Mouse (Mus musculus) forebrain, postnatal 0 days (tissue): Measurements from ENCODE around the gene Uhrf1bp1l. TPM values are rescaled to one million over a fixed set of nuclear protein-coding genes. Genes with fewer than 3 reads are reported as not detected.

Source experiments
- ATAC-seq: fragments of 200-750 bp; cut with Nextera tagmentation; 2 replicates; pipeline ENCODE4 v1.8.0; 2017; ENCODE audit warnings: mild to moderate bottlenecking, moderate library complexity
- DNase-seq: peaks from one replicate; pipeline ENCODE4 v3.0.0-alpha.2; 2015
- H3K27ac ChIP-seq: fragments of 300-500 bp; sonication (generic); 2 replicates; pipeline ENCODE4 v1.5.1; 2014; ENCODE audit warnings: low read depth, mild to moderate bottlenecking, antibody characterized with exemption, low read length, moderate library complexity, mixed read lengths
- H3K27me3 ChIP-seq: fragments of 300-500 bp; sonication (generic); 2 replicates; pipeline ENCODE4 v1.6.1; 2014; ENCODE audit warnings: mild to moderate bottlenecking, low read length, mixed read lengths; ENCODE audit not compliant: insufficient read depth
- H3K36me3 ChIP-seq: fragments of 300-500 bp; sonication (generic); 2 replicates; pipeline ENCODE4 v1.6.1; 2014; ENCODE audit warnings: mild to moderate bottlenecking, moderate library complexity; ENCODE audit not compliant: insufficient read depth
- H3K4me1 ChIP-seq: fragments of 300-500 bp; sonication (generic); 2 replicates; pipeline ENCODE4 v1.6.1; 2014; ENCODE audit warnings: antibody characterized with exemption; ENCODE audit not compliant: insufficient read depth
- H3K4me2 ChIP-seq: fragments of 300-500 bp; sonication (generic); 2 replicates; pipeline ENCODE4 v1.6.1; 2014; ENCODE audit warnings: low read depth, mild to moderate bottlenecking, moderate library complexity
- H3K4me3 ChIP-seq: fragments of 300-500 bp; sonication (generic); 2 replicates; pipeline ENCODE4 v1.5.1; 2014; ENCODE audit warnings: low read depth, low read length, mixed read lengths
- H3K9ac ChIP-seq: fragments of 300-500 bp; sonication (generic); 2 replicates; pipeline ENCODE4 v1.6.1; 2014; ENCODE audit warnings: mild to moderate bottlenecking
- H3K9me3 ChIP-seq: fragments of 300-500 bp; sonication (generic); 2 replicates; pipeline ENCODE4 v1.6.1; 2016; ENCODE audit warnings: low read length
- CTCF ChIP-seq: sonication (generic); IDR thresholded peaks from 2 replicates; pipeline ENCODE4 v1.5.1; 2016; ENCODE audit warnings: antibody characterized with exemption, control low read depth, low read depth
- WGBS: fragments of 180-500 bp; shearing (Covaris S2); extraction: QIAGEN DNeasy Blood & Tissue Kit; methylation state at CpG from one replicate; pipeline ENCODE4 v1.1.7; 2014; 5-methylcytosine and 5-hydroxymethylcytosine counted together
- polyA plus RNA-seq: library from polyadenylated mRNA; unstranded; fragments of >200 nt; fragmentation: Nextera tagmentation; extraction: Ambion mirVana; gene quantifications from 2 replicates; pipeline ENCODE4 v1.2.1, GENCODE M21; 2015
- total RNA-seq: library from RNA; depleted of rRNA; stranded (reverse); fragments of >200 nt; gene quantifications from 2 replicates; pipeline ENCODE4 v1.2.3, GENCODE M21; 2014

The Uhrf1bp1l gene
- total and polyA plus RNA-seq, 2 experiments from 2014 or later = 30.2 to 39.4 TPM

- WGBS = 27% methylated on average over 3 of the region's 3 CpGs
- H3K36me3 ChIP-seq = no peaks in the 10 kb centered on the region
- DNase-seq (no peak), ATAC-seq (no peak)
- H3K4me1 ChIP-seq = peaks cover 6% of the 10 kb centered on the region; the same call in 1 of the 2 replicates
- H3K9ac ChIP-seq = peak overlapping the region; percentile 96; the same call in 1 of the 2 replicates
- H3K9me3 ChIP-seq = no peaks in the 10 kb centered on the region
- no peak overlapping the region for H3K27ac ChIP-seq
- peak overlapping the region; percentile 94 for H3K4me3 ChIP-seq
- peak overlapping the region; percentile 63 for H3K4me2 ChIP-seq
- no peaks in the 10 kb centered on the region for H3K27me3 ChIP-seq
- no peak for TF ChIP-seq CTCF
Observed at GRCm38 (mm10) chr10:89744341-89744740, 450 bp upstream of the Uhrf1bp1l start.

DNA sequence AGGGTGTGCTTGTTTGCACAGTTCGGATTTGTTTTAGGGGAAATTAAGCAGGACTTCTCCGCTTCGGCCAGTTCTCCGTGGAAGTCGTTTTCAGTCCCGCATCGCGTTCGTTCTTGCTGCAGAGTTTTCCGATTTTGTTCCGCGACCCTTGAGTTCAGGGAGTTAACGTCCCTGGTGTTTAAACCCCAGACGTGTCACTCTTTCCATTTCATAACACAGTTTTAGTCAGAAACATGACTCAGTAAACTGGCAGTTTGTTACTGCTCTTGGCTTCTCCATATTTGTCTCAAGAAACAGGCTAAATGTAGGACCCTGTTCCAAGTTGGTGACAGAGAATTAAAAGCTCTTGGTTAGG, 852 bp downstream of the Uhrf1bp1l start:
- peak overlapping the region; percentile 96 for H3K9ac ChIP-seq
- H3K27me3 ChIP-seq = no peaks in the 10 kb centered on the region
- DNase-seq (no peak), ATAC-seq (no peak)
- no peaks in the 10 kb centered on the region for H3K9me3 ChIP-seq
- no peak for TF ChIP-seq CTCF
- peaks cover 6% of the 10 kb centered on the region; the same call in 1 of the 2 replicates for H3K4me1 ChIP-seq
- under 1% methylated on average over 14 of the region's 14 CpGs for WGBS
- H3K4me3 ChIP-seq = peak overlapping the region; percentile 94
- peak overlapping the region; percentile 86 for H3K27ac ChIP-seq
- H3K36me3 ChIP-seq = no peaks in the 10 kb centered on the region
- H3K4me2 ChIP-seq = peak overlapping the region; percentile 63

DNA sequence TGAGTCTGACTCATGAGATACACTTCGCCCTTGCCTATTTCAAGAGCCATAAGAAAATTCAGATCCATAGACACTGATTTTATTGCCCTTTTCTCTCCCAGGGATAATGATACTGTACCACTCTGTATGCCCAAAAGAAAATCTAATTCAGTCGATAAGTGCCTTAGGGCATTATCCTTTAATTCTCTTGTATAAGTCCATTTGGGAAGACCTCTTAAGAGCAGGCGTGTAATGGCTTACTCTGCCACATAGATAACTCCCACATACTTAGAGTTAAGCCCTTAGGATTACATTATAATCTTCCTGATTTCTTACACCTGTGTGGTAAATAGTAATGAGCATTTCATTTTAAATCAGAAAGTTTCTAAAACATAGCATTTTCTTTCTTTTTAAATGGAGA, 1.8 kb downstream of the Uhrf1bp1l start:
- no peak overlapping the region for H3K4me3 ChIP-seq
- no peak overlapping the region for H3K4me2 ChIP-seq
- 74% methylated on average over 3 of the region's 3 CpGs for WGBS
- DNase-seq (no peak), ATAC-seq (no peak)
- H3K27ac ChIP-seq = no peak overlapping the region
- no peaks in the 10 kb centered on the region for H3K9me3 ChIP-seq
- H3K27me3 ChIP-seq = no peaks in the 10 kb centered on the region
- H3K9ac ChIP-seq = no peak overlapping the region
- H3K4me1 ChIP-seq = peaks cover 6% of the 10 kb centered on the region; the same call in 1 of the 2 replicates
- TF ChIP-seq CTCF = no peak
- no peaks in the 10 kb centered on the region for H3K36me3 ChIP-seq

DNA sequence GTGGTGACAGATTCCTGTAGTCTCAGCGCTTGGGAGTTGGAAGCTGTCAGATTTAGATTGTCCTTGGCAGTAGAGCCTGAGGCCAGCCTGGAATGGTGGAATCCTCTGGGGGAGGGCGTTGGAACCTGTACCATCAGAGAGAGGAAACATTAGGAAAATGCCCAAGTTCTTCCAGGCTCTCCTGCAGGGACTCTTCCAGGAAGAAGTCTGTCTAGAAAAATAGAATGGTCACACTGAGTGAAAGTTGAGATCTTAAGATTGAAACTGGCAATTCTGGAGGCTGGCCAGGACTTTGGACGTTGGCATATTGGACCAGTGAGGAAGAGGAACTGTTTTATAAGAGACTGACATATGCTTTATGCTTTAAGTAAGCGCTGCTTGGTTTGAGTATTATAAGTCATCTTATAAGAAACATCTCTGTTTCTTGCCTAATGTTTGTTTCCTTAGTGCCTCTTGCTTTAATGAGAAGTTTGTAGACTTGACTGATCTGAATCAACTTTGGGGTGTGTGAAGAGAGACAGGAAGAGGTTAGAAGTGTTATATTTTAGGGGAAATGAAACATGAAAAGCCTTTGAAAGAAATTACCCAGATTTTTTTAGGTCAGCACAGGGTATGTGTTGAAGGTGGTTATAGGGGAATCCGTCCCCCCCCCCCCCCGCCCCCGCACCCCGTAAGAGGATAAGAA, 2.6 kb downstream of the Uhrf1bp1l start:
- no peak overlapping the region for H3K27ac ChIP-seq
- ATAC-seq (no peak), DNase-seq (no peak)
- H3K9me3 ChIP-seq = no peaks in the 10 kb centered on the region
- no peak overlapping the region for H3K9ac ChIP-seq
- peaks cover 6% of the 10 kb centered on the region; the same call in 1 of the 2 replicates for H3K4me1 ChIP-seq
- no peak for TF ChIP-seq CTCF
- WGBS = 90% methylated on average over 8 of the region's 8 CpGs
- no peaks in the 10 kb centered on the region for H3K36me3 ChIP-seq
- H3K4me3 ChIP-seq = no peak overlapping the region
- no peaks in the 10 kb centered on the region for H3K27me3 ChIP-seq
- no peak overlapping the region for H3K4me2 ChIP-seq

DNA sequence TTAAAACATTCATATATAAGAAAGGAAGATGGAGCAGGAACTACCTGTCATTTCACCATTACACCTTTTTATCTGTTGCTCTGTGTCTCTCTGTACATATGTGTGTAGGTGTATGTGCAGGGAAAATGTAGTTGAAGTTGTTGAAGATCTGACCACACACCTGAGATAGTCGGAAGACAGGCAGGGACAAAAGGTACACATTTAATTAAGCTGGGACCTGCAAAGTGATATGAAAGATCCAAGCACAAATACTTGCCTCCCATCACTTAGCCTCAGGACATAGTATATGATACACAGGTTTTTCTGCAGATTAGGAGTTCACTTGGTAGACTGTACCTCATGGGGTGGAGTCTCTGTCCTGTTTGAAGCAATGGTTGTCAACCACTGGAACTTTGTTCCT, 3.1 kb downstream of the Uhrf1bp1l start:
- WGBS = 94% methylated on average over 1 of the region's 1 CpGs
- ATAC-seq (no peak), DNase-seq (no peak)
- no peak for TF ChIP-seq CTCF
- no peak overlapping the region for H3K4me3 ChIP-seq
- H3K9ac ChIP-seq = no peak overlapping the region
- H3K4me1 ChIP-seq = peaks cover 6% of the 10 kb centered on the region; the same call in 1 of the 2 replicates
- H3K9me3 ChIP-seq = no peaks in the 10 kb centered on the region
- no peak overlapping the region for H3K4me2 ChIP-seq
- no peaks in the 10 kb centered on the region for H3K36me3 ChIP-seq
- H3K27ac ChIP-seq = no peak overlapping the region
- H3K27me3 ChIP-seq = no peaks in the 10 kb centered on the region

DNA sequence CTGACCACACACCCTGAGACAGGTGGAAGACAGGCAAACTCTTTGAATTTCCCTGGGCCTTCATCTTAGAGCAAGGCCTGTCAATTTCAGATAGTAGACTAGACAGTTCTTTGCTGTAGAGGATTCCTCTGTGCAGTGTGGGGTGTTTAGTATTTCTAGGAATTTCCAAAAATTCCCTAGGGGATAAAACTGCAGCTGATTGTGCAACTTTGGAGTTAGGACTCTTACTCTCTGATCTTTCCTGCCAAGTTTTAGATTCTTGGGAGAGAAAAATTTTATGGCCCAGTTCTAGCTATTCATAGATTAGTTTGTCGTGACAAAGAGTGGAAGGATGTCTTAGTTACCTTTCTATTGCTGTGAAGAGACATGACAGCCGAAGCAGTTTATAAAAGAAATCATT, 3.8 kb downstream of the Uhrf1bp1l start:
- no peak overlapping the region for H3K9ac ChIP-seq
- no peak for DNase-seq
- H3K4me2 ChIP-seq = no peak overlapping the region
- no peaks in the 10 kb centered on the region for H3K9me3 ChIP-seq
- no peaks in the 10 kb centered on the region for H3K36me3 ChIP-seq
- H3K4me3 ChIP-seq = no peak overlapping the region
- H3K27me3 ChIP-seq = no peaks in the 10 kb centered on the region
- WGBS = 93% methylated on average over 2 of the region's 2 CpGs
- H3K4me1 ChIP-seq = peaks cover 6% of the 10 kb centered on the region; the same call in 1 of the 2 replicates
- no peak for ATAC-seq
- TF ChIP-seq CTCF = no peak
- H3K27ac ChIP-seq = no peak overlapping the region

GRCm38 (mm10) chr10:89751069-89751468, 6.3 kb downstream of the Uhrf1bp1l start:
- no peaks in the 10 kb centered on the region for H3K36me3 ChIP-seq
- peaks cover 6% of the 10 kb centered on the region; the same call in 1 of the 2 replicates for H3K4me1 ChIP-seq
- no peak overlapping the region for H3K27ac ChIP-seq
- no peak overlapping the region for H3K4me2 ChIP-seq
- no peak for ATAC-seq
- H3K9ac ChIP-seq = no peak overlapping the region
- H3K27me3 ChIP-seq = no peaks in the 10 kb centered on the region
- DNase-seq = no peak
- TF ChIP-seq CTCF = no peak
- WGBS = 85% methylated on average over 5 of the region's 5 CpGs
- no peak overlapping the region for H3K4me3 ChIP-seq
- no peaks in the 10 kb centered on the region for H3K9me3 ChIP-seq
